Mouse (Mus musculus) layer of hippocampus, adult 18-20 months (tissue): ENCODE results near the gene Gm12166. TPM values are rescaled to one million over a fixed set of nuclear protein-coding genes. Genes with fewer than 3 reads are reported as not detected.

Experiments used
- DNase-seq, 2 experiments: peaks; one replicate each; pipeline ENCODE4 v3.0.0; 2022; ENCODE audit warnings: low spot score in 2 of 2
- total RNA-seq, 2 experiments: library from RNA; stranded (reverse); gene quantifications; 2 replicates each; pipeline ENCODE4 v1.2.3; 2021

The Gm12166 gene
- total RNA-seq, 2 experiments from 2014 or later: 1.1 to 3.2 TPM

DNA sequence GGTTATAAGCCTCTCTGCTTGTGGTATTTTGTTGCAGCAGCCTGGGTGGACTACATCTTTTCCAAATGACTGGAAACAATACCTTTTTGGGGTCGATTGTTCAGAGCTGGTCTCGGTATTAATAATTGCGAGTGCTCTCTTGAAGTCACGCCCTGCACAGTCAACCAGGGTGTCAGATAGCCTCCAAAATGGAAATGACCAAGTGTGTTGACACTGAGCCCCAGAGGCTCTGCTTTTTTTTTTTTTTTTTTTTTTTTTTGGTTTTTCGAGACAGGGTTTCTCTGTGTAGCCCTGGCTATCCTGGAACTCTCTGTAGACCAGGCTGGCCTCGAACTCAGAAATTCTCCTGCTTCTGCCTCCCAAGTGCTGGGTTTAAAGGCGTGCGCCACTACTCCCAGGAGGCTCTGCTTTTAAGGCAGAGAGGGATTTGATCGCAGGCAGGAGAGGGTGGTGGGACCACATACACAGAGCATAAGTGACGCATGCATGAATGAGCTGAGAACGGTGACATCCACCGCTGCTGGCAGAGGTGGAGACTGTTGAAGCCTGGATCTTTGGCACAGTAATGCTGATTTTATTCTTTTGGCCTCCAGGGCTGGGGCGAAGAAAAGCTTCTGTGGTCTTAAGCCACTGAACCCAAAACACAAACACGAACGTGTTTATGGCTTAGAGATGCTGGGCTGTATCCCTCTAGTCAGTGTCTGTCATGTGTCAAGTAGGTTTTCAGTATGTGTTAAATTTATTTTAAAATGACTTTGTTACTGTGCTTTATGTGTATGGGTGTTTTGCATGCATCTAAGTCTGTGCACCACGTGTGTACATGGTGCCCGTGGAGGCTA is 21.9 kb upstream of the Gm12166 start:
- no peak for DNase-seq

DNA sequence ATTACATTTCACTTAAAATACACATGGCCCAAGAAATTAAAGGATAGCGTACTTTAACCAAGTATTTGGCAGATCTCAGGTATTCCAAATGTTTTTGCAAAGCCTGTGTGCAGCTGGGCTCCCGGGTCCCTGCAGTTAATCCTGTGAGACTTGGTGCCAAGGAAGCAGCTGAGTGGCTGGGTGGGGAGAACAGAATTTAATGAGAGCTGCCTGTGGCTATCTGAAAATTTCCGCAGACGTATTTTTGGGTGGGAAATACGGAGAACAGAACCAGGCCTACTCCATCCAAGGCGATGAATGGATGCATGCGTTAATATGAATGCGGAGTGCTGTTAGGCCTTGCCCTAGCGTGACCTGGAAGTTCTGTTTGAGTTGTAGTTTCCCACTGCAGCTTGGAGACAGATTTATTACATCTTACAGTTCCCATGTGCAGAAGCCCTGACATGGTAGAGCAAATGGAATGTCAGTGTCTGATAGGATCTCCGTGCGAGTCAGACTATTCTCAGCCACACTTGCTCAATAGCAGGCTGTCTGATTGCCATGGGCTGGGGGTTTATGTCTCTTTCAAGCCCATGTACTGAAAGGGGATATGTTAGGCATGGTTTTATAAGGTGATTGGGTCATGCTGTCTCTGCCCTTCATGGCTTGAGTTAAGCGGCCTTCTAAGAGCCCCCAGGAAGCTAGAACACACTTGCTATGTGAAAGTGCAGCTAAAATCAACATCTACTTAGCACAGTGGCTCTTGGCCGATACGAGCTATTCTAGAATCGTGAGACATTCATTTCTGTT is 21.1 kb upstream of the Gm12166 start:
- no peak for DNase-seq

DNA sequence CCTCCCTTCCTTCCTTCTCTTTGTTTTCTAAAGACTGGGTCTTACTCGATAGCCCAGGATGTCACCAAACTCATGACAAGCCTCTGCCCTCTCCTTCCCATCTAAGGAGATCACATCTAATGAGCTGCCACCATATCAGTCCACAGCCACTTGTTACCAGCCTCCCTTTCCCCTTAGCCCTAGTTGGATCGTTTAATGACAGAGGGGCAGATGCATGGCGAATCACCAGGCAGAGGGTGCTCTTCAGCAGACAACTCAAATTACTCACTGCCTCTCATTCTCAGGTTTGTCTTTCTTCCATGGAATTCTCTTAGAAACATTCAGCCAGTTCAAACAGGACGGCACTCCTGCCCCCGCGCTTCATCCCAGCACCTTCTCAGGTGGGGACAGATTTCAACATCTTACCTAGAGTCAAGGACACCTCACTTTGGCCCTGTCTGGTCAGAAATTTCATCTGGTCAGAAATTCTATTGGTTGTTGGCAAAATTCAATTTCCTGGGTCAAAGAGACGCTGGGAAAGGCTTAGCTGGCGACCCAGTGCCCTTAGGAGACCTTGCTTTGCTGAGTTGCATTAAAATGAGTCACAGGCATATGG is 20.4 kb upstream of the Gm12166 start:
- DNase-seq: no peak

DNA sequence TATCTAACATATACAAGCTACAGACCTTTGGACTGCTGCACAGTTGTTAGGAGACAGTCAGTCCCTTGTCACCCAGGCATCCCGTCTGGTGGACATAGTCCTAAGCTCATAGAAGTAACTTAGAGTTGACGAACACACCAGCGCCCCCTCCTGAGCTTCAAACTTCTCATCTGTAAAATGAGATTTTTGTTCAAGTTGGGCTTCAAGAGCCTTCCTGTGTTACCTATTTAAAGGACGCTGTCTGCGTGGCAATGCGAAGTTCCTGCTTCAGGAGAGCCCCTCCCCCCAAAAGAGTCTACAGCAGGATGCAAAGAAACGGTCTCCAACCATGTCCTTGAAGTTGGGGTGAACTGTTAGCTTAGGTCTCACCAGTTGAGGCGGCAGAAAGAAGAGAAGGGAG is 18.7 kb upstream of the Gm12166 start:
- DNase-seq: no peak

DNA sequence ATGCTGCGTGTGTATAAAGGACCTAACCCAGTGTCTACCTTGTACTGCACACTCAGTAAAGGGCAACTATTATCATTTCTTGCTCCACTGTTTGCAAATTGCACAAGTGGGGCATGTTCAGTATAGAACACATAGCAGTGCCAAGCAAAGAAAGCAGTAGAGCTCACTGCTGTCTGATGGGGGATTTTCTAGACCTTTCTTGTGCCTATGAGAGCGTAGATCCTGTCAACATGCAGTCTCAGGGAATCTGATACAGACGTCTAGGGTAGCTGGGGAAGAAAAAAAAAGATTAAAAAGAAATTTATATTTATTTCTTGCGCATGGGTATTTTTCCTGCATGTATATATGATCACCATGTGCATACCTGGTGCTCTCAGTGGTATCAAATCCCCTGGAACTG is 18.0 kb upstream of the Gm12166 start:
- no peak for DNase-seq

DNA sequence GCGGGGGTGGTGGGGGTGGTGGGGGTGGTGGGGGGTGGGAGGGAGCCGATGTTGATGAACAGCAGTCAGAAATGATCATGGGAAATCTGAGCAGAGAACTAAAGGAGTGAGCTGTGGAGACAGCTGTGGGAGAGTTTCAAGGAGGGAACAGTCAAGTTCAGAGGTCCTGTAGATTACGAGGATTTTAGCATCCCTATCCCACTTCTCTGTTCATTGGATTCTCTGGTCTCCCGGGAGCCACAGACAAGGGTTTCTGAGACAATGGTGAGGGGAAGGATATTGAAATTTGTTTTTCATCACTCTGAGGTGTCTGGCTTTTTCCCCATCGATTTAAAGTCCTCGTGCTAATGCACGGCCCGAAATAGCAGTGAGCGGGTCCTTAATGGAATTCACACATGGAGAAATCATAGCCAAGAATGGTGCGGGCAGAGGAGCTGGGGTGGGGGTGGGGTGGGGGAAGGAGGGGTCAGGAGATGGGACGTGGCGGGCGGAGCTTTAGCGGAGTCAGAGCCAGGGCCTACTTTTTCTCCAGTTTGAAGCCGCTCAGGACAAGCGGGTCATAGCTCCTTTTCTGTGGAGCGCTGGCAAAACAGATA is 17.4 kb upstream of the Gm12166 start:
- no peak for DNase-seq

DNA sequence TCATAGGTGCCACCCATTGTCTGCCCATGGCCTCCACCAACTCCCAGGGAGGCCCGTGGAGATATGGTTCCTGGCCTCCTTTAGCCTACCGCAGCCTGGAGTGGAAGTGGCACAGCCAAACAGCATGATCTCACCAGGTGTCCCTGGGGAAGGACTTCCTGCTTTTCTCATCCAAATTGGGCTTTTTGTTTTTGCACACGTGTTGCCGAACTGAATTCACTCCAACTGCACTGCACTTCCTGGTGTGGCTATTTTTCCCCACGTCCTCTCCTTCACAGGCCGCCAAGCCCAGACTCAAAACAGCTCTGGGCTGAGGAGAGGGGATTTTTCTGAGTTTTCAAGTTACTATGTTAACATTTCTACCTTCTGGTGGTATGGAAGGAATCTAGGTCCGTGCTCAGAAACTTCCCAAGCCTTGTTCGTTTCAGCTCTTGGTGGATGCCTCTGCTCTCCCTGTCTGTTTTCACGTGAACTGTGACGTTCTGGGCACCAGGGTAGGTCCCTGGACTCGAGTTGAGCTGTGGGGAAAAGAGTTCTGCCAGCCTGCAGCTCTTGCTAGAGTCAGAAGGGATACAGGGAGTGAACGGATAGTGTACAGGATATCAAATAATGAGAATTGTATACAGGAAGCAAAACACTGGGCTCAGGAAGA is 16.8 kb upstream of the Gm12166 start:
- DNase-seq: no peak

DNA sequence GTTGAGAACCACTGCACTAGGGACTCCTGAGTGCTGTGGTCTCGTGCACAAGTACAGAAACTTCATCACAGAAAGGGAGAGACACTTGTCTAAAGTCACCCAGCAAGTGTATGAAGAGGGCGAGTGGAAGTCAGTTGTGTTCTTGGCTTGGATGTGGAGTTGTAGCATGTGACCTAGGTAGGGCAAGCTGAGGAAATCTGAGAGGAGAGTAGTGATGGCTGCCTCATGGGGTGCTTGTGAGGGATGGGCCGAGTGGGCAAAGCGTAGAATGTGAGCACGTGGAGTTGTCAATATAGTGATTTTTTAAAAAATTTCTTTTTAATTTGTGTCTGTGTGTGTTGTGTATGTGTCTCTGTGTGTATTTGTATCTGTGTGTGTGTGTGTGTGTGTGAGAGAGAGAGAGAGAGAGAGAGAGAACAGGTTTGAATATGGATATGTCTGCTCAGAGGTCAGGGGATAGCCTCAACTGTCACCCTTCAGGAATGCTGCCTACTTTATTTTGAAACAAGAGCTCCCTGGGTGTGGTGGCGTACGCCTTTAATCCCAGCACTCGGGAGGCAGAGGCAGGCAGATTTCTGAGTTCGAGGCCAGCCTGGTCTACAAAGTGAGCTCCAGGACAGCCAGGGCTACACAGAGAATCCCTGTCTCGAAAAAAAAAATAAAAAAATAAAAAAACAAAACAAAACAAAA is 15.4 kb upstream of the Gm12166 start:
- no peak for DNase-seq

DNA sequence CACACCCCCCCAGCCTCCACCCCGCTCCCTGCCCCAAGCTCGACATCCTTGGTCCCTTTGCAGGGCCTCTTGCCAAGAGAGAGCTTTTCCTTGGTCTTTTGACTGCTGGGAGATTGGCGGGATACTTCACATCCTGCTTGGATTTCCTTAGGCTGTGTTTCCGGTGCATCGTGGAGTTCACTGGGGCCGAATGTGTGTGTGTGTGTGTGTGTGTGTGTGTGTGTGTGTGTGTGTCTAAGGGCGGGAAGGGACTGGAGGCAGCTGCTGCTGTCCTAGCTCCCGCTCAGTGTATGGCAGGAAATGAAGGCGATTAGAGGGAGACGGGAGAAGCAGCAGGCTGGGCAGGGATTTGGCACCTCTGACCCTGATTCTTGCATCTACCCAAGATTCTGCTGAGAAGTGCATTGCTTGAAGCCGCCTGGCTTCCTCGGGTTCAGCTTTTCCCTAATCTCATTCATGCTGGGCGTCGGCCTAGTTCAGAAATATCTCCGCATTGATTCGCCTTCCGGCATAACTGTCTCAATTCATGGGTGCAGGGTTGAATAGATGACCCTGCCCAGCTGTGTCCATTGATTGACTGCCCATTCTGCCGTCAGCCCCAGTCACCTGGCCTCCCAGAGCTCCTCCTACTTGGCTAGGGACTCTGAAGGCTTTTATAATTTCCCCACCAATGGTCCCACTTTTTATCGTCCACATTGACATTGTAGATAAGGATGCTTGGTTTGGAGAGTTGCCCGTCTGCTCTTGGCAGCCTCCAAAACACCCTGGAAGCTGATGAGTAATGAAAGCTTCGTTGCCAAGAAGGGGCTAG is 13.3 kb upstream of the Gm12166 start:
- DNase-seq: peak in 1 of 2 experiments; percentile 38

DNA sequence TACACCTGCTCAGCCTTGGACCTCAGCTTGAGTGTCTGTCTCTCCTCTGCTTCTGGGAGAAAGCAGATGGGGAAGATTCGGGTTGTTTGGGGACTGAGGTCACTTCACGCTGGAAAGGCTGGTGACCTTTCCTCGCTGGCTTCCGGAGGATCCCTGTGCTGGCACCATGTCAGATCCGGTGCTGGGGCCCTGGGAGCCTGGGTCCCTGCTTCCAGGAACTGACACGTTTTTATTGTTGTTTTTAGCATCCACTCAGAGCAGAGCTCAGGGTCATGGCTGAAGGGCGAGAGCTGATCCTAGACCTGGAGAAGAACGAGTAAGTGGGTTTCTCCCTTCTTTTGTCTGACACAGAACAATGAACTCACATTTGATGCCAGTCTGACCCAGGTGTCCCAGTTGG is 12.6 kb upstream of the Gm12166 start:
- DNase-seq: no peak

DNA sequence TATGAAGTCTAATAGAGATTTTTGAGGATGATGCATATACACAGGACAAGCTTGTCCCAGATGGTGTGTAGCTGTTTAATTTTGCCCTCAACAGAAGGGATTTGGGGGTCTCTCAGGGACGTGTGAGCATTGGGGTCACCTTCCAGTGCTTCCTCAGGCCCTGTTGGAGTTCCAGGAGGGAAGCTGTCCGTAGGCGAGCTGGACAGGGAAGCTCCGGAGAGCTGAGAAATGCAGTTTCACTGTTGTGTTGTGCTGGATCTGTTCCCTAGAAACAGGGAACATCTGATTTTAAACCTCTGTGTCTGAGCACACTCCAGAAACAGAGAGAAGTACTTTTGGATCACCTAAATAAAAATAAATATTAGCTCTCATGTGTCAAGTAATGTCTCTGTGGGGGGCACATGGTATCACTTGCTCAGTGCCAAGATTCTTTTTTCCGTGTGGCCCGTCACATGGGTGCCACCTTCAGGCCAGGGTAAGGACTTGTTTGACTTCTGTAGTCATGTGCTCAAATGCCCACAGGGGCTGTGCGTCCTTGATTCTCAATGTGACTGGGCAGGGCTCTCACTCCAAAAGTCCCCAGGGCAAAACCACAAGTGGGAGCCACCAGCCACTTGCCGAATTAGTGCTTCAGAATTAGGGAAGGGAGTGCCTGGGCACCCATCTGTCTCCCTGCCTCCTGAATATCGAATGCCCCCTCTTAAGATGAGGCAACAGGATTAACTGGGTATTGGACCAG is 11.0 kb upstream of the Gm12166 start:
- no peak for DNase-seq

DNA sequence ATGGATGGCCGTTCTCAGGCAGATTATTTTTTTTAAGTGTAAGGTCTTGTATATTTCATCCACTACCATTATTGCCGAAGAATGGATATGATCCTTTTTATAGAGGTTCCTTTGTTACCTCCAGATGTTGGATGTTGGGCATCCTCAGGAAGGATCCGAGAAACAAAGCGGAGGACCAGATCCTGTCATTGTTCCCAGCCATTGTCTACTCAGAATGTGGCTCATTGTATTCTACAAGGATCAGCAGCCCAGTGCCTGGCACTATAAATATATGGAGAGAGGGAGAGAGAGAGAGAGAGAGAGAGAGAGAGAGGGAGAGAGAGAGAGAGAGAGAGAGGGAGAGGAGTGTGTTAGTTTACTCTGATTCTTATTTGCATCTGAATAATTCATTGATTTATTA is 10.4 kb upstream of the Gm12166 start:
- no peak for DNase-seq

DNA sequence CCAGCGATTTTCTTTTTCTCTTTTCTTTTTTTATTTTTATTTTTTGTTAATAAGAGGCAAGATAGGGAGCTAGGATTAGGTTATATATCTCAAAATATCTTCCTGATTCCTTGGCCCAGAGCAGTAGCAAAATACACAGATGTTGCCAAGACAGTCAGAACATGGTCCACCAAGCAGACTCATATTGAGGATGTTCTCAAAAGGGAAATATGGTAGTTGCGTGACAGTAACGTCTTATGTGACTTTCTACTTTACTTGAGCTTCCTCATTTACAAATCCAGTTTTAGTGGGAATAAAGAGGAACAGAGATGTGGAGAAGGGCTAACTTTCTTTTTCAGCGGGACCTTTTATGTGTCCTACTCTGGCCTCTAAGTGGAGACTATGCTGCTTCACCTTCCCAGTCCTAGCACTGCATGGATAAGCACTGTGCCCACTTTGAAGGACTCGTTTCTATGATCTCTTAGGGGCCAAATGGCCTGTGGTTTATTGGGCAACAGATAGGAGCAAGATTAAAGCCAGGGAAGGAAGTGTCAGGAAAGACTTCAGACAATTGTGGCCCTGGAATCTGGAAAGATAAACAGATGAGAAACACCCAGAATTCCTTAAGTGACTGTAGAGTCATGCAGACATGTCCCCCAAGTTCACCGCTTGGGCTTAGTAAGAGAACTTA is 9.8 kb upstream of the Gm12166 start:
- DNase-seq: no peak

DNA sequence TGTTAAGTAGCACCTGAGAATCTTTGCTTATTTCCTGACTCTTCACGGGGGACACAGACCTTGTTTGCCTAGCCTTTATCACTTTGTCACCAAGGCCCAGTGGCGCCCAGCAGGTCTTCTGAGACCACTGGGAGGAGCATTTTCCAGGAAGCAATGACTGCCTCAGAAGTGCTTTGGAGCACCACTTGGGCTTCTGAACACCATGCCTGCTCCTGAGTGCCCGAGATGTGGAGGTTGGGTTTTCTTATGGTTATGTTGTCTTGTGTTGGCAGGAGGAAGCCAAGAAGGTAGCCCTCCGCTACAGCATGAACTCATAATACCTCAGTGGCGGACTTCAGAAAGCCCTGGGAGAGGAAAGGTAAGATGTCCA is 8.5 kb upstream of the Gm12166 start:
- DNase-seq: no peak

DNA sequence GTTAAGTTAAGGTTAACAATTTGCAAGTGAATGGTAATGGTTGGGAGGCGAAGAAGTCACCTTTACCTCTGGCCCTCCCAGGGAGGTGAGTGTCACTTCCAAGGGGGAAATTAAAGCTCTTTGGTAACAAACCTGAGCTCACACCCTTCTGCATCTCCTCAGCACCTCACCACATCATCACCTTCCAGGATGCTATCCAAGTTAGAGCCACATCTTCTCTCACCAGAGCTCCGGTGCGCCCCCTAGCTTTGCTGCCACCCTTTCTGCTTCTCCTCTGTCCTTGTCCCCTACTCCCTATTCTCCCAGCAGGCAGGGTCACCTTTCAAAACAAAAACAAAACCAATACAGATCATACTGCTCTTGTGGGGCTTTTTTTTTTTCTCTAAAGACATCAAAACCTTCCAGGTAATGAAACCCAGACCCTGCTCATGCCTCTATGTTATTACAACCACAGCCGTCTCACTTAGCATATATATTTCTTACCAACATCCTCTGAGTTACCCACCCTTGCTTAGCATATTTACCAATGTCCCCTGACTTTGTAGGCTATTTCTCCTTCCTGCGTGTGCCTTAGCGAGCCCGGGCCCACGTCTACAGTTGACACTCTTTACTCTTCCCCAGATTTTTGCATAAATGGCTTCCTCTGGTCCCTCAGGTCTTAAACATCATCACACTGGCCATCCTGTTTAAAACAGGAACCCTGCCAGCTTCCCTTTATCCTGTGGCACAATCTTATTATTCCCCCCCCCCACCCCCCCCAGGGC is 7.9 kb upstream of the Gm12166 start:
- no peak for DNase-seq

DNA sequence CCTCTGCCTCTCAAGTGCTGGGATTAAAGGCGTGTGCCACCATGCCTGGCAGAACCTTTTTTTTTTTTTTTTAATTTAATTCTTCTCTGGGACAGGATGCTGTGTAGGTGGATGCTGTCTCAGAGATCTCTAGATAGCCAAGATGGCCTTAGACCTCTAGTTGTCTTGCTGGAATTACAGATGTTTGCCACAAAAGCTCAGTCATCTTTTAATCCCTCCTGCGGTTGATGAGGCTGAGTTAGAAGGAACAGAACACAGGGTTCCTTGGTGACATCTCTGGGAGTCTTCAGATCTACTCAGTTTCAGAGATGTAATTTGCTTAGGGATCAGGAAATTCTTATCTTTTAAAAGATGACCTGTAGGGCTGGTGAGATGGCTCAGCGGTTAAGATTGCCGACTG is 6.8 kb upstream of the Gm12166 start:
- no peak for DNase-seq

DNA sequence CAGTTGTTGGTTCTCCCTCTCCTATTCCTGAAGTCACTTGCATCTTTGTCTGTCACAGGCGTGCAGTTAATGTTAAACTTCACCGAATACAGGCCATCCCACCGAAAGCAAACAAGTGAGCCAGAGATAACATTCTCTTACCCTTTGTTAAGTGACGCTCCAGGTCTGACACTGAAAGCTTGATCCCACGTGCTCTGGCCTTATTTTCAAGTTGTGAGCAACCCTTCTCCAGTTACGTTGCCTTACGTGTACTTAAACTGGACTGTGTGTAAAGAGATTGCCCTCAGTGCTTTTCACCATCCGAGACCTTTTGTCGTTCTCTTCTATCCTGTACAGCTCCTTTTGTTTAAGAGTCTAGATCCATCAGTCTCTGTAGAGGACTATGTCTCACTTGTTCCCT is 5.9 kb upstream of the Gm12166 start:
- no peak for DNase-seq
